Mouse (Mus musculus): Measurements from ENCODE around the gene Hist1h2ab.

- TF ChIP-seq POLR2A (IDR thresholded peaks at IDR 0.05; ENCODE audit: control insufficient read depth in 1 of 2, insufficient read depth in 1 of 2, low read depth in 1 of 2, low read length in 2 of 2, poor library complexity in 1 of 2): no peak
- no peak for TF ChIP-seq EP300 (IDR thresholded peaks at IDR 0.05; ENCODE audit: low read depth in 1 of 2, low read length in 2 of 2)
- TF ChIP-seq NRF1 (IDR thresholded peaks at IDR 0.05; ENCODE audit: insufficient read depth, low read depth, low read length, poor library complexity, severe bottlenecking): no peak
Observed at GRCm38 (mm10) chr13:23737091-23737490, 13.8 kb upstream of the Hist1h2ab start.

Measured in MEL (cell line).